Mouse (Mus musculus) kidney, embryonic 16.5 days (tissue): ENCODE results near the gene Kctd20. TPM values are rescaled to one million over a fixed set of nuclear protein-coding genes. Genes with fewer than 3 reads are reported as not detected.
A peak's percentile ranks its signal among the peaks of the same experiment; 100 is the strongest.

Experiments
- ATAC-seq: fragments of 200-750 bp; cut with Nextera tagmentation; 2 replicates; pipeline ENCODE4 v1.8.0; 2017; ENCODE audit warnings: moderate TSS enrichment; ENCODE audit not compliant: low FRiP score, low TSS enrichment
- H3K27ac ChIP-seq: fragments of 300-500 bp; sonication (generic); 2 replicates; pipeline ENCODE4 v1.5.1; 2014; ENCODE audit warnings: low read length
- H3K27me3 ChIP-seq: fragments of 300-500 bp; sonication (generic); 2 replicates; pipeline ENCODE4 v1.6.1; 2014; ENCODE audit warnings: low read length, control low read depth, mixed read lengths; ENCODE audit not compliant: insufficient read depth
- H3K36me3 ChIP-seq: fragments of 300-500 bp; sonication (generic); 2 replicates; pipeline ENCODE4 v1.6.1; 2014; ENCODE audit warnings: low read length, control low read depth, mixed read lengths; ENCODE audit not compliant: insufficient read depth
- H3K4me1 ChIP-seq: fragments of 300-500 bp; sonication (generic); 2 replicates; pipeline ENCODE4 v1.6.1; 2014; ENCODE audit warnings: low read length, control low read depth, mixed read lengths; ENCODE audit not compliant: insufficient read depth
- H3K4me2 ChIP-seq: fragments of 300-500 bp; sonication (generic); replicated peaks from 2 replicates; pipeline ENCODE4 v1.6.1; 2014; ENCODE audit warnings: low read depth, low read length
- H3K4me3 ChIP-seq: fragments of 300-500 bp; sonication (generic); 2 replicates; pipeline ENCODE4 v1.5.1; 2014; ENCODE audit warnings: mild to moderate bottlenecking, low read length
- H3K9ac ChIP-seq: fragments of 300-500 bp; sonication (generic); replicated peaks from 2 replicates; pipeline ENCODE4 v1.6.1; 2014; ENCODE audit warnings: low read length
- H3K9me3 ChIP-seq: fragments of 300-500 bp; sonication (generic); 2 replicates; pipeline ENCODE4 v1.6.1; 2016; ENCODE audit warnings: low read length, control low read depth
- WGBS: fragments of 180-500 bp; shearing (Covaris S2); extraction: QIAGEN DNeasy Blood & Tissue Kit; methylation state at CpG from one replicate; pipeline ENCODE4 v1.1.7; 2014; 5-methylcytosine and 5-hydroxymethylcytosine counted together
- polyA plus RNA-seq: library from polyadenylated mRNA; unstranded; fragments of >200 nt; fragmentation: Nextera tagmentation; extraction: Ambion mirVana; gene quantifications from 2 replicates; pipeline ENCODE4 v1.2.1, GENCODE M21; 2015

The Kctd20 gene
- 89.5 and 92.1 TPM in 2 replicates for polyA plus RNA-seq

GRCm38 (mm10) chr17:28951831-28952799 lies at the start of gene Kctd20:
Kctd20 (plus strand) TSS chr17:28951950.
- H3K4me2 ChIP-seq, result peak within 1 kb of the TSS; percentile 93
- peak within 1 kb of the TSS; percentile 98 for H3K9ac ChIP-seq
- no peaks in the 10 kb centered on the region for H3K36me3 ChIP-seq
- under 1% methylated on average over 68 of the region's 80 CpGs for WGBS
- peak within 1 kb of the TSS; percentile 99 for H3K27ac ChIP-seq
- H3K27me3 ChIP-seq, result no peaks in the 10 kb centered on the region
- H3K9me3 ChIP-seq, result no peaks in the 10 kb centered on the region
- peak within 1 kb of the TSS; percentile 91 for H3K4me3 ChIP-seq
- peaks cover 19% of the 10 kb centered on the region for H3K4me1 ChIP-seq
- peak; percentile 95 for ATAC-seq

- Histone ChIP-seq H3K9me3 (no peaks in the 10 kb centered on the region), H3K4me1 (peaks cover 7% of the 10 kb centered on the region), H3K4me2 (no peak overlapping the region), H3K36me3 (no peaks in the 10 kb centered on the region), H3K27me3 (0 out of 2 replicates have a peak, but pooled peaks cover 1% of the 10 kb centered on the region), H3K9ac (no peak overlapping the region), H3K4me3 (no peak overlapping the region), H3K27ac (no peak overlapping the region)
- ATAC-seq, result no peak
- WGBS, result 36% methylated on average over 23 of the region's 23 CpGs
Observed at GRCm38 (mm10) chr17:28904546-28905376, 47.0 kb upstream of the Kctd20 start.

- WGBS, result 74% methylated on average over 11 of the region's 13 CpGs
- no peak for ATAC-seq
- Histone ChIP-seq H3K9me3 (no peaks in the 10 kb centered on the region), H3K4me2 (no peak overlapping the region), H3K27ac (no peak overlapping the region), H3K27me3 (0 out of 2 replicates have a peak, but pooled peaks cover 5% of the 10 kb centered on the region), H3K36me3 (no peaks in the 10 kb centered on the region), H3K9ac (no peak overlapping the region), H3K4me1 (peaks cover 10% of the 10 kb centered on the region), H3K4me3 (no peak overlapping the region)
Observed at GRCm38 (mm10) chr17:28905377-28905916, 46.3 kb upstream of the Kctd20 start.

GRCm38 (mm10) chr17:28907959-28908358 lies 43.8 kb upstream of the Kctd20 start:
- H3K27me3 ChIP-seq, result 0 out of 2 replicates have a peak, but pooled peaks cover 5% of the 10 kb centered on the region
- no peak overlapping the region for H3K9ac ChIP-seq
- H3K4me2 ChIP-seq, result no peak overlapping the region
- H3K27ac ChIP-seq, result no peak overlapping the region
- no peaks in the 10 kb centered on the region for H3K9me3 ChIP-seq
- peaks cover 10% of the 10 kb centered on the region for H3K4me1 ChIP-seq
- no peaks in the 10 kb centered on the region for H3K36me3 ChIP-seq
- H3K4me3 ChIP-seq, result no peak overlapping the region
- ATAC-seq, result no peak
- 81% methylated on average over 7 of the region's 7 CpGs for WGBS

- peak overlapping the region; percentile 57 for H3K4me2 ChIP-seq
- peak overlapping the region; percentile 33 for H3K4me3 ChIP-seq
- 4% methylated on average over 29 of the region's 29 CpGs for WGBS
- no peaks in the 10 kb centered on the region for H3K36me3 ChIP-seq
- H3K4me1 ChIP-seq, result peaks cover 10% of the 10 kb centered on the region
- no peaks in the 10 kb centered on the region for H3K9me3 ChIP-seq
- H3K9ac ChIP-seq, result peak overlapping the region; percentile 66
- peak; percentile 64; the same call in 1 of the 2 replicates for ATAC-seq
- 0 out of 2 replicates have a peak, but pooled peaks cover 5% of the 10 kb centered on the region for H3K27me3 ChIP-seq
- H3K27ac ChIP-seq, result no peak overlapping the region
Observed at GRCm38 (mm10) chr17:28909252-28909941, 42.4 kb upstream of the Kctd20 start.

GRCm38 (mm10) chr17:28910139-28910538 lies 41.6 kb upstream of the Kctd20 start:
- WGBS, result 19% methylated on average over 7 of the region's 7 CpGs
- H3K9ac ChIP-seq, result 0 out of 2 replicates have a peak overlapping the region, but pooled peaks have one; percentile 66
- peak overlapping the region; percentile 57 for H3K4me2 ChIP-seq
- H3K4me3 ChIP-seq, result no peak overlapping the region
- H3K36me3 ChIP-seq, result no peaks in the 10 kb centered on the region
- no peak overlapping the region for H3K27ac ChIP-seq
- no peaks in the 10 kb centered on the region for H3K9me3 ChIP-seq
- H3K4me1 ChIP-seq, result peaks cover 10% of the 10 kb centered on the region
- ATAC-seq, result 0 out of 2 replicates have a peak, but pooled peaks have one; percentile 50
- 0 out of 2 replicates have a peak, but pooled peaks cover 5% of the 10 kb centered on the region for H3K27me3 ChIP-seq

- Histone ChIP-seq H3K27me3 (0 out of 2 replicates have a peak, but pooled peaks cover 5% of the 10 kb centered on the region), H3K4me1 (peaks cover 10% of the 10 kb centered on the region), H3K9me3 (no peaks in the 10 kb centered on the region), H3K27ac (no peak overlapping the region), H3K4me2 (no peak overlapping the region), H3K4me3 (no peak overlapping the region), H3K36me3 (no peaks in the 10 kb centered on the region), H3K9ac (no peak overlapping the region)
- ATAC-seq, result no peak
- WGBS, result 70% methylated on average over 5 of the region's 5 CpGs
Observed at GRCm38 (mm10) chr17:28913200-28913599, 38.5 kb upstream of the Kctd20 start.

GRCm38 (mm10) chr17:28913940-28914339 lies 37.8 kb upstream of the Kctd20 start:
- Histone ChIP-seq H3K9me3 (no peaks in the 10 kb centered on the region), H3K4me1 (peaks cover 10% of the 10 kb centered on the region), H3K4me2 (no peak overlapping the region), H3K27ac (no peak overlapping the region), H3K4me3 (no peak overlapping the region), H3K27me3 (0 out of 2 replicates have a peak, but pooled peaks cover 5% of the 10 kb centered on the region), H3K9ac (no peak overlapping the region), H3K36me3 (no peaks in the 10 kb centered on the region)
- ATAC-seq, result no peak
- 80% methylated on average over 6 of the region's 6 CpGs for WGBS
